Mouse (Mus musculus): ENCODE results near the gene Clcn7. TPM values are rescaled to one million over a fixed set of nuclear protein-coding genes. Genes with fewer than 3 reads are reported as not detected.

Gene Clcn7
- total and polyA plus RNA-seq, 3 experiments, result 24.6 to 28.5 (median 25.4) TPM

- H3K4me1 ChIP-seq (ENCODE audit: control insufficient read depth, insufficient read depth, low read length), result no peaks in the 10 kb centered on the region
- H3K27me3 ChIP-seq (ENCODE audit: control insufficient read depth, insufficient read depth, low read length), result no peaks in the 10 kb centered on the region
- intact Hi-C loops (cut with DNase I), result no loop called here
- 91% methylated on average over 10 of the region's 10 CpGs for WGBS
- TF ChIP-seq CTCF (IDR thresholded peaks at IDR 0.05) (no peak), EP300 (IDR thresholded peaks at IDR 0.05; ENCODE audit: insufficient read depth, low read depth, low read length) (no peak), POLR2A (IDR thresholded peaks at IDR 0.05; ENCODE audit: insufficient read depth, low read depth, low read length) (no peak)
- no peak for DNase-seq
- no peaks in the 10 kb centered on the region for H3K79me2 ChIP-seq (replicated peaks; ENCODE audit: control insufficient read depth, insufficient read depth, low read length)
- no peak overlapping the region for H3K9ac ChIP-seq (ENCODE audit: low read depth, low read length)
- H3K4me3 ChIP-seq, result no peak overlapping the region
- no peak overlapping the region for H3K27ac ChIP-seq
- H3K36me3 ChIP-seq (ENCODE audit: control insufficient read depth, insufficient read depth, low read length), result no peaks in the 10 kb centered on the region
Measured at GRCm38 (mm10) chr17:25090450-25090849, 42.7 kb upstream of the Clcn7 start.

- TF ChIP-seq POLR2A (IDR thresholded peaks at IDR 0.05; ENCODE audit: insufficient read depth, low read depth, low read length) (no peak), CTCF (IDR thresholded peaks at IDR 0.05) (no peak), EP300 (IDR thresholded peaks at IDR 0.05; ENCODE audit: insufficient read depth, low read depth, low read length) (no peak)
- no peak overlapping the region for H3K27ac ChIP-seq
- intact Hi-C loops (cut with DNase I), result no loop called here
- no peaks in the 10 kb centered on the region for H3K36me3 ChIP-seq (ENCODE audit: control insufficient read depth, insufficient read depth, low read length)
- H3K79me2 ChIP-seq (replicated peaks; ENCODE audit: control insufficient read depth, insufficient read depth, low read length), result no peaks in the 10 kb centered on the region
- WGBS, result 90% methylated on average over 2 of the region's 2 CpGs
- no peaks in the 10 kb centered on the region for H3K4me1 ChIP-seq (ENCODE audit: control insufficient read depth, insufficient read depth, low read length)
- no peaks in the 10 kb centered on the region for H3K27me3 ChIP-seq (ENCODE audit: control insufficient read depth, insufficient read depth, low read length)
- H3K4me3 ChIP-seq, result no peak overlapping the region
- DNase-seq, result no peak
- H3K9ac ChIP-seq (ENCODE audit: low read depth, low read length), result no peak overlapping the region
Measured at GRCm38 (mm10) chr17:25096221-25096620, 37.0 kb upstream of the Clcn7 start.

GRCm38 (mm10) chr17:25100052-25100451 is 33.1 kb upstream of the Clcn7 start:
- 95% methylated on average over 6 of the region's 6 CpGs for WGBS

GRCm38 (mm10) chr17:25101338-25101737 is 31.9 kb upstream of the Clcn7 start:
- no peak for DNase-seq
- intact Hi-C loops (cut with DNase I), result no loop called here
- Histone ChIP-seq H3K4me3 (no peak overlapping the region), H3K27ac (no peak overlapping the region), H3K9ac (ENCODE audit: low read depth, low read length) (no peak overlapping the region), H3K4me1 (ENCODE audit: control insufficient read depth, insufficient read depth, low read length) (no peaks in the 10 kb centered on the region), H3K27me3 (ENCODE audit: control insufficient read depth, insufficient read depth, low read length) (no peaks in the 10 kb centered on the region), H3K79me2 (replicated peaks; ENCODE audit: control insufficient read depth, insufficient read depth, low read length) (no peaks in the 10 kb centered on the region), H3K36me3 (ENCODE audit: control insufficient read depth, insufficient read depth, low read length) (no peaks in the 10 kb centered on the region)
- TF ChIP-seq EP300 (IDR thresholded peaks at IDR 0.05; ENCODE audit: insufficient read depth, low read depth, low read length), result no peak
- TF ChIP-seq CTCF (IDR thresholded peaks at IDR 0.05), result no peak
- TF ChIP-seq POLR2A (IDR thresholded peaks at IDR 0.05; ENCODE audit: insufficient read depth, low read depth, low read length), result no peak
- WGBS, result 92% methylated on average over 11 of the region's 11 CpGs

More at GRCm38 (mm10) chr17:25100052-25100451, 33.1 kb upstream of the Clcn7 start:
- Histone ChIP-seq H3K79me2 (replicated peaks; ENCODE audit: control insufficient read depth, insufficient read depth, low read length) (no peaks in the 10 kb centered on the region), H3K9ac (ENCODE audit: low read depth, low read length) (no peak overlapping the region), H3K4me3 (no peak overlapping the region), H3K4me1 (ENCODE audit: control insufficient read depth, insufficient read depth, low read length) (no peaks in the 10 kb centered on the region), H3K27ac (no peak overlapping the region), H3K36me3 (ENCODE audit: control insufficient read depth, insufficient read depth, low read length) (no peaks in the 10 kb centered on the region), H3K27me3 (ENCODE audit: control insufficient read depth, insufficient read depth, low read length) (no peaks in the 10 kb centered on the region)
- DNase-seq, result no peak
- intact Hi-C loops (cut with DNase I), result no loop called here
- TF ChIP-seq CTCF (IDR thresholded peaks at IDR 0.05) (no peak), EP300 (IDR thresholded peaks at IDR 0.05; ENCODE audit: insufficient read depth, low read depth, low read length) (no peak), POLR2A (IDR thresholded peaks at IDR 0.05; ENCODE audit: insufficient read depth, low read depth, low read length) (no peak)

GRCm38 (mm10) chr17:25107786-25108185 is 25.4 kb upstream of the Clcn7 start:
- intact Hi-C loops (cut with DNase I), result loop anchor here (2.0 kb wide), 2 partner anchors 43 to 177 kb away; no protein-coding TSS in a partner anchor
- Histone ChIP-seq H3K27me3 (ENCODE audit: control insufficient read depth, insufficient read depth, low read length) (no peaks in the 10 kb centered on the region), H3K4me3 (no peak overlapping the region), H3K36me3 (ENCODE audit: control insufficient read depth, insufficient read depth, low read length) (no peaks in the 10 kb centered on the region), H3K27ac (no peak overlapping the region), H3K9ac (ENCODE audit: low read depth, low read length) (no peak overlapping the region), H3K4me1 (ENCODE audit: control insufficient read depth, insufficient read depth, low read length) (peaks cover 5% of the 10 kb centered on the region), H3K79me2 (replicated peaks; ENCODE audit: control insufficient read depth, insufficient read depth, low read length) (no peaks in the 10 kb centered on the region)
- 86% methylated on average over 16 of the region's 16 CpGs for WGBS
- no peak for DNase-seq
- TF ChIP-seq EP300 (IDR thresholded peaks at IDR 0.05; ENCODE audit: insufficient read depth, low read depth, low read length) (no peak), POLR2A (IDR thresholded peaks at IDR 0.05; ENCODE audit: insufficient read depth, low read depth, low read length) (no peak), CTCF (IDR thresholded peaks at IDR 0.05) (no peak)

- Histone ChIP-seq H3K4me3 (no peak overlapping the region), H3K9ac (ENCODE audit: low read depth, low read length) (no peak overlapping the region), H3K27ac (no peak overlapping the region), H3K4me1 (ENCODE audit: control insufficient read depth, insufficient read depth, low read length) (peaks cover 5% of the 10 kb centered on the region), H3K27me3 (ENCODE audit: control insufficient read depth, insufficient read depth, low read length) (no peaks in the 10 kb centered on the region), H3K79me2 (replicated peaks; ENCODE audit: control insufficient read depth, insufficient read depth, low read length) (no peaks in the 10 kb centered on the region), H3K36me3 (ENCODE audit: control insufficient read depth, insufficient read depth, low read length) (no peaks in the 10 kb centered on the region)
- TF ChIP-seq POLR2A (IDR thresholded peaks at IDR 0.05; ENCODE audit: insufficient read depth, low read depth, low read length) (no peak), CTCF (IDR thresholded peaks at IDR 0.05) (peak; percentile 74), EP300 (IDR thresholded peaks at IDR 0.05; ENCODE audit: insufficient read depth, low read depth, low read length) (no peak)
- DNase-seq, result peak; percentile 35 to 43
- WGBS, result 83% methylated on average over 2 of the region's 2 CpGs
- intact Hi-C loops (cut with DNase I), result loop anchor here (2.0 kb wide), 2 partner anchors 41 to 175 kb away; no protein-coding TSS in a partner anchor
Measured at GRCm38 (mm10) chr17:25109578-25109977, 23.6 kb upstream of the Clcn7 start.
